Mouse (Mus musculus): ENCODE results near the gene Nsun5.

DNA sequence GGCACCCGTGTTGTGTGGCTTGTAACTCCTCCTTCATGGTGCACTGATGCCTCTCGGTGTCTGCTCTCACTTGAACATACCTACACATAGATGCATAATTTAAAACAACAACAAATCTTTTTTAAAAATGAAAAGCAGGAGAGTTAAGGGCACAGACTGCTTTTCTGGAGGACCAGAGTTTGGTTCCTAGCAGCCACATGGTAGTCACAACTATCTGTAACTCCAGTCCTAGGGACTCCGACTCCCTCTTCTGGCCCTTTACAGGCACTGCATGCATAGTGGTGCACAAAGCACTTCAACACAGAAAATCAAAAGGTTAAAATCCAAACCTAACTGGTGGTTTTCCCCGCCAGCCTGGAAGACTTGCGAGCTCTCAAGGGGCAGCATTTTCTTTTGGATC is 3.8 kb downstream of the Nsun5 start:
- TF ChIP-seq CTCF (IDR thresholded peaks at IDR 0.05; ENCODE audit: low read depth, low read length) (no peak), POLR2A (IDR thresholded peaks at IDR 0.05; ENCODE audit: borderline replicate concordance, low read depth, low read length) (no peak)

Data from bone marrow macrophage, adult 2 months (primary cell).